ENCODE assay signal across 8 mouse cellular contexts in the genomic region with DNA sequence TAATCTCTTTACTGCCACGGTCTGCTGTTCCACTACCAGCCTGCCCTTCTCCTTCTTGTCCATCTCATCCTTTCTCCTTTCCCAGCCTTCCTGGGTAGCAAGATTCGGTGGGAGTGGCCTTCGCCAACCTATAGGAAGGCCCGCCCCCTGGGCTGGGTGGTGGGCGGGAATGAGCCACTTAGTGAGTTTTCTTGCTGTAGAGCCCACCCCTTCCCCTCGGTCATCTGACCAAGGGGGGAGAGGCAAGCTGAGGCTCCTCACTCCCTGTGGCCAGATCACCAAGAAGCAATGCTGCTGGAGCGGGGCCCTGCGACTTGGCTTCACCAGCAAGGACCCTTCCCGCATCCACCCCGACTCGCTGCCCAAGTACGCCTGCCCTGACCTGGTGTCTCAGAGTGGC.
DNase-seq lines count a peak whose midpoint lies in the region; ATAC-seq and TF ChIP-seq lines count a peak whose summit lies in the region.
"Had no signal": no experiment of that assay in that cellular context is flagged by ENCODE, and none has a peak within 500 bp of the region (broad histone marks: within the 10 kb centered on the region; RNA-seq: fewer than 3 reads in every experiment).

No protein-coding gene starts in this region.

- TF ChIP-seq CTCF in midbrain, postnatal 0 days (IDR thresholded peaks at IDR 0.05) = no peak

- H3K27me3 ChIP-seq in midbrain, embryonic 11.5 days (ENCODE audit: control insufficient read depth, insufficient read depth, low read length) = no peaks in the 10 kb centered on the region
- no peaks in the 10 kb centered on the region for H3K27me3 ChIP-seq in midbrain, postnatal 0 days (ENCODE audit: insufficient read depth, low read length)
- H3K27me3 ChIP-seq in forebrain, embryonic 12.5 days = peaks cover 3% of the 10 kb centered on the region; the same call in 1 of the 2 replicates
- no peaks in the 10 kb centered on the region for H3K27me3 ChIP-seq in limb, embryonic 15.5 days

- H3K27ac ChIP-seq in midbrain, embryonic 11.5 days (ENCODE audit: low read depth, low read length) = no peak overlapping the region
- no peak overlapping the region for H3K27ac ChIP-seq in midbrain, postnatal 0 days (ENCODE audit: low read depth, low read length)
- H3K27ac ChIP-seq in forebrain, embryonic 12.5 days = no peak overlapping the region
- H3K27ac ChIP-seq in limb, embryonic 15.5 days = no peak overlapping the region

- H3K4me1 ChIP-seq in midbrain, embryonic 11.5 days (ENCODE audit: control insufficient read depth, insufficient read depth, low read length) = no peaks in the 10 kb centered on the region; the same call in 1 of the 2 replicates
- H3K4me1 ChIP-seq in midbrain, postnatal 0 days (ENCODE audit: insufficient read depth, low read length) = no peaks in the 10 kb centered on the region
- peaks cover 3% of the 10 kb centered on the region; the same call in 1 of the 2 replicates for H3K4me1 ChIP-seq in forebrain, embryonic 12.5 days
- 0 out of 2 replicates have a peak, but pooled peaks cover 2% of the 10 kb centered on the region for H3K4me1 ChIP-seq in limb, embryonic 15.5 days

- peak overlapping the region; percentile 38 for H3K4me2 ChIP-seq in midbrain, embryonic 11.5 days
- no peak overlapping the region for H3K4me2 ChIP-seq in midbrain, postnatal 0 days (ENCODE audit: low read depth, low read length, poor library complexity, severe bottlenecking)
- peak overlapping the region; percentile 42 for H3K4me2 ChIP-seq in forebrain, embryonic 12.5 days
- H3K4me2 ChIP-seq in limb, embryonic 15.5 days = peak overlapping the region; percentile 40

- no peaks in the 10 kb centered on the region for H3K9me3 ChIP-seq in midbrain, embryonic 11.5 days (ENCODE audit: control insufficient read depth, low read length)
- H3K9me3 ChIP-seq in midbrain, postnatal 0 days (ENCODE audit: low read length) = no peaks in the 10 kb centered on the region
- H3K9me3 ChIP-seq in forebrain, embryonic 12.5 days = no peaks in the 10 kb centered on the region
- no peaks in the 10 kb centered on the region for H3K9me3 ChIP-seq in limb, embryonic 15.5 days

- peak; percentile 87 for DNase-seq in midbrain, embryonic 11.5 days (ENCODE audit: low spot score, missing footprints)
- DNase-seq in midbrain, postnatal 0 days (ENCODE audit: low spot score) = no peak
- peak; percentile 71 for DNase-seq in yolk sac, embryonic 10.5 days (ENCODE audit: low spot score)
- no peak for DNase-seq in spleen, postnatal 36 days (ENCODE audit: low spot score in 2 of 2)
- DNase-seq in T-cell, adult 2 months (ENCODE audit: low spot score) = no peak
- DNase-seq: gastrocnemius, postnatal 25 days had no signal

- no peaks in the 10 kb centered on the region for H3K36me3 ChIP-seq in midbrain, embryonic 11.5 days (ENCODE audit: control insufficient read depth, insufficient read depth, low read length)
- H3K36me3 ChIP-seq in midbrain, postnatal 0 days (ENCODE audit: insufficient read depth, low read length) = peaks cover 3% of the 10 kb centered on the region; the same call in 1 of the 2 replicates
- no peaks in the 10 kb centered on the region for H3K36me3 ChIP-seq in forebrain, embryonic 12.5 days (replicated peaks)
- no peaks in the 10 kb centered on the region for H3K36me3 ChIP-seq in limb, embryonic 15.5 days

- peak overlapping the region; percentile 27; the same call in 1 of the 2 replicates for H3K9ac ChIP-seq in midbrain, embryonic 11.5 days (ENCODE audit: low read length)
- no peak overlapping the region for H3K9ac ChIP-seq in midbrain, postnatal 0 days (replicated peaks; ENCODE audit: low read length, poor library complexity, severe bottlenecking)
- H3K9ac ChIP-seq in forebrain, embryonic 12.5 days = no peak overlapping the region
- no peak overlapping the region for H3K9ac ChIP-seq in limb, embryonic 15.5 days

- 28% methylated on average over 12 of the region's 12 CpGs for WGBS in midbrain, embryonic 11.5 days
- 43% methylated on average over 12 of the region's 12 CpGs for WGBS in midbrain, postnatal 0 days
- WGBS in forebrain, embryonic 12.5 days = 35% methylated on average over 12 of the region's 12 CpGs
- 29% methylated on average over 12 of the region's 12 CpGs for WGBS in limb, embryonic 15.5 days

- peak overlapping the region; percentile 21; the same call in 1 of the 2 replicates for H3K4me3 ChIP-seq in midbrain, embryonic 11.5 days (ENCODE audit: low read depth, low read length)
- no peak overlapping the region for H3K4me3 ChIP-seq in midbrain, postnatal 0 days (ENCODE audit: low read depth, low read length)
- H3K4me3 ChIP-seq in forebrain, embryonic 12.5 days (replicated peaks) = peak overlapping the region; percentile 27
- peak overlapping the region; percentile 37 for H3K4me3 ChIP-seq in limb, embryonic 15.5 days

- ATAC-seq in midbrain, embryonic 11.5 days (ENCODE audit: low FRiP score) = peak; percentile 79
- no peak for ATAC-seq in midbrain, postnatal 0 days (ENCODE audit: low FRiP score)
- peak; percentile 72; the same call in 1 of the 2 replicates for ATAC-seq in forebrain, embryonic 12.5 days (ENCODE audit: low FRiP score)
- 0 out of 2 replicates have a peak, but pooled peaks have one; percentile 50 for ATAC-seq in limb, embryonic 15.5 days (ENCODE audit: insufficient number of reproducible peaks, low FRiP score, low TSS enrichment, low read depth)

Comparison
In these comparisons a context has a peak if more than half of its experiments do, and no peak if none do; other contexts are left out.
1. DNase-seq: peak in midbrain, embryonic 11.5 days (single experiment) and yolk sac, embryonic 10.5 days (single experiment); none in midbrain, postnatal 0 days (single experiment), spleen, postnatal 36 days (0 of 2) and T-cell, adult 2 months (single experiment).